Mouse (Mus musculus) embryo, embryonic 11 days (tissue): Measurements from ENCODE around the gene Cnnm2.

ENCODE experiments used
- DNase-seq: peaks from one replicate; pipeline ENCODE4 v3.0.0-alpha.2; 2015

The Cnnm2 gene

DNA sequence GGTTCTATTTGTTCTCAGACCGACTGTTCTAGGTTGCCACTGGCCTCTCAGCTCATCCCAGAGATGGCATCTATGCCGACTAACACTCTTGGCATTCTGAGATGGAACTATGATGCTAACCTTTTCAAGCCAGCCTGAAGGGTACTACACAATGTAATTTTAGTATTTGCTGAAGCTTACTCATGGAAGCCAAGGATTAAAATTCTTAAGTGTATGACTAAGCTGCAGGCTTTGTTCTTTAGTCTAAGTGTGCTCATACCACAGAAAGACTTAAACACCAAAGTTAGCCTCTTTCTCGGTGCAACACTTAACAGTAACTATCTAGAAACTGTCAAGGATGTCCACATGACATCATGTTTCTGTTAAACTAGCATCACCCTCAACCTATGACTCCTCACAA, 131.5 kb downstream of the Cnnm2 start:
- no peak for DNase-seq

DNA sequence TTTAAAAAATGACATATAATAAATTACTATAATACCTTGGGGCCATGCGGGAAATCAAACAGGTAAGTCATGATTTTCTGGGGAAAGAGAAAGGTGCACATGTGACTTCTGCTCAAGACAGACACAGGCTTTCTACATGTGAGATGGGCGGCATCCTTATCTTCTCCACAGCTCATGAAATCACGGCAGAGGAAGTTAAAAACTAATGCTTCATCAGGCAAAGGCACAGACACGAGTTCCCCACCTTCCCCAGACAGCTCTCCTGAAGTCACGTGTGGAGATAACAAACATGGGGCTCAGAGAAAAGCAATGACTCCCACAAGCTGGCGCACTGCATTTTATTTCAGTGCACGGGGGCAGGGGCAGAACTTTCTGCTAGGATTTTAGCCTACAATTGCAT, 132.1 kb downstream of the Cnnm2 start:
- DNase-seq, result no peak

DNA sequence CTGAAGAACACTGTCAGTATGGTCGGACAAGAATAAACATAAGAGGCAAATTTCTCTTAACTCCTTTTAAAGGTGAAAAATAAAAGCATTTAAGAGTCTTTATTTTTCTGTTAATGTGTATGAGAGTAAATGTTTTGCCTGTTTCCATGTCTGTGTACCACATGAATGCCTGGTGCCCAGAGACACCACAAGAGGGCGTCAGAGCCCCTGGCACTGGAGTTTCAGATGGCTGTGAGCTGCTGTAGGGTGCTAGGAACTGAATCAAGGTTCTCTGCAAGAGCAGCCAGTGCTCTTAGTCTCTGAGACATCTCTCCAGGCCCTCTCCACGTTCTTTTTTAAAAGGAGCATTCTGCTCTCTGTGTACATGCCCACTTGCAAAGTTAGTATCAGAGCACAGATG, 135.7 kb downstream of the Cnnm2 start:
- no peak for DNase-seq

DNA sequence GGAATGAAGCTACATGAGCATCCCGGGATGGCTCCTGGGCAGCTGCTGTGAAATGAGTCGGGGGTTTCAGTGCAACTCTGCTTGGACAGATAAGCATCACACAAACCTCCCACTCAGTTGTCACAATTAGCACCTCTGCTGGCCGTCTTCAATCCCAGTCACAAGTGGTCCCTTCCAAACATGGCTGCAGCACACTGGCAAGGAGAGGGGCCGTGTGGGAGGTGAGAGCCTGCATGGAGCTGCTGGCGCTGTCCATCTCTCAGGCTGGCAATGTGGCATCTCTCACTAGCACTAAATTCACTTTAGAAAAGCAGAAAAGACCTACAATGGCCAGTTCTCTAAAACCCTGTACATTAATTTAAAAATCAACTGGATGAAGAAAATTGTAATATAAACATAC, 136.8 kb downstream of the Cnnm2 start:
- no peak for DNase-seq

DNA sequence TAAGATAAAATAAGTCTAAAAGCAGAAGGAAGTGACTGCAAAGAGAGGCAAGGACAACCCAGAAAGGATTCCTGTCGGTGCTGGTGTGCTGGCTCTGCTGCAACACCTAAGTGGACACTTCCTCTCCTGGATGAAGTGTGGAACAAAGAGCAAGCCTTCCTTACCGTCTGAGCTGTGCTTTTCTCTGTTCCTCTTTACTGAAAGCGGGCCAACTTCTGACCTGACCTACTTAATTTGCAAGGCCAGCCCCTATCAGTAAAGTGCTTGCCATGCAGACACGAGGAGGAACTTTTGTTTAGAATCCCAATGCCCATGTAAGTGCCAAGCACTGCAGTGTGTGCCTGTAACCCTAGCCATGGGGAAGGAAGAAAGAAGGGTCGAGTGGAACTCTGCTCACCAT, 137.9 kb downstream of the Cnnm2 start:
- no peak for DNase-seq

DNA sequence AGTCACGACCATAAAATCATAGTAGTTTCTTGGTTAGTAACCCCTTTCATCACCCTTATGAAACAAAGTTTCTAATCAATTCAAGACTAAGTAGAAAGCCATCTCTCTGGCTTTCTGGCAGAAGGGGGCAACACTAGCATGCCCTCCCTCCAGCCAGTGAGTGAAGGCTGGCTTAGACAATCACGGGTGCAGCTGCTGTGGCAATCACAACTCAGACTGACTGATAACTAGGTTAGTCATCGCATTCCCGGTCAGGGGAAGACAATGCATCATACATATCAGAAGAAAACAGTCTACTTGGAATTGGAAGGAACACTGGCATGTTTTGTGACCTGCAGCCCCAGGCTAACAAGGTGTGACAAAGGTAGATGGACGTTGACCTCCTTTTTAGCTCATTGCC, 138.5 kb downstream of the Cnnm2 start:
- no peak for DNase-seq

DNA sequence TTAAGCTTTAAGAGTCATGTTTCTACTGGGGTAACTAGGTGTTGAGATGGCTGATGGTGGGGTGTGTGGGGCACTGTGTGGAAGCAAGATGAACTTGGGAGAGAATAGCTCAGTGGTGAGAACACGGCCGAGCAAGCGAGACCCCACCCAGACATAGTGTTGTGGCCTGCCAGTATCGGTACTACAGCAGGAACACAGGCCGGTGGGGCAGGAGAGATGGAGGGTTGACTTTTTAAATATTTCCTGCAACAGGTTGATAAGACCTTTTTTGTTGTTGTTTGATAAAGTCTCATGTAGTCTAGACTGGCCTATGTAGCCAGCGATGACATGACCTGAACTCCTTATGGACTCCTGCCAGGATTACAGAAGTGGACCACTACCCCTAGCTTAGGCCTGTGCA, 139.4 kb downstream of the Cnnm2 start:
- DNase-seq, result no peak

DNA sequence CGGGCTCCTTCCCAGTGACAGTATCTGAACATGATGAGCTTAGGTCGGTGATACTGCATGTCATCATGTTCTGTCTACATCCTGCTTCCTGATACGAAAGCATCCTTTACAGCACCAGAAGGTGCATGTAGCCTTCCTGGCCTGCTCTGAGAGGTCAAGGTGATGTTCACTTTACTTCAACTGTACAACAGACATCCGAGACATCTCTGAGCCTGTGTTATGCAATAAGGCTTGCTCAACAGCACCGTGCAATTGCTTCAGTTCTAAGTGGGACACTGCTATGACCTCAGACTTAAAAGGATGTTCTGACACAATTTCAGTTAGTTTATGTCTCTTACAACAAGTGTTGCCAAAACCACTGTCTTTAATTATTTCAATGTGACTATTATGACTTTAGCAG, 139.9 kb downstream of the Cnnm2 start:
- DNase-seq, result no peak

DNA sequence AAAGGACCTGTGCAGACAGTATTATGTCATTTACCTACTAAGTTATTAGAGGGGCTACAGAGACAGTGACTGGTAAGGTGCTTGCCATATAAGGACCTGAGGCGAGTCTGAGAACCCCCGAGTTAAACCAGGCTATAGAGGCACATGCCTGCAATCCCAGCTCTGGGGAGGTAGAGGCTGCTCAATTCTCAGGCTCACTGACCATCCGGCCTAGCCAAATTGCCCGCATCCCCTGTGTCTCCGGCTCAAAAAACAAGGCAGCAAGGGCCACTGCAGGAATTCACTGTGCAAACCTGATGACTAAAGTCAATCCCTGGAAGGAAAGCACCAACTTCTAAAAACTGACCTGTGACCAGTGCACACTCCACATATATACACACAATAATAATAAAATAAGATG, 142.0 kb downstream of the Cnnm2 start:
- DNase-seq, result no peak

DNA sequence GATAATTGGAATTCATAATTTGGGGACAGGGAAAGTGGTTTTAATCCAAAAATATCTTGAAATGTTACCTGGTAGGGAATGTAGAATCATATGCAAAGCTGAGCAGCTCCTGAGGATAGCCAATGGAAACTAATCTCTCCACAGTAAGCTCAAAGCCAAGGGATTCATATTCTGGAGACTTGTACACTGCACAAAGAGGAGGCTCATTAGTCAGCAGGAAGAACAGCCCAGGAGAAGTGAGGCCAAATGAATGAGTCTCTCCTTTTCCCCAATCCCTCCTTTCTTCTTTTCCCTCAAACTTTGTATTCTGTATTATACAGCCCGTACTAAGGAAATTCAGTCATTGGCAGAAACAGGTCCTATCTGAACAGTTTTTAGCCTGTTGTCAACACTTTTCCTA, 143.5 kb downstream of the Cnnm2 start:
- no peak for DNase-seq

DNA sequence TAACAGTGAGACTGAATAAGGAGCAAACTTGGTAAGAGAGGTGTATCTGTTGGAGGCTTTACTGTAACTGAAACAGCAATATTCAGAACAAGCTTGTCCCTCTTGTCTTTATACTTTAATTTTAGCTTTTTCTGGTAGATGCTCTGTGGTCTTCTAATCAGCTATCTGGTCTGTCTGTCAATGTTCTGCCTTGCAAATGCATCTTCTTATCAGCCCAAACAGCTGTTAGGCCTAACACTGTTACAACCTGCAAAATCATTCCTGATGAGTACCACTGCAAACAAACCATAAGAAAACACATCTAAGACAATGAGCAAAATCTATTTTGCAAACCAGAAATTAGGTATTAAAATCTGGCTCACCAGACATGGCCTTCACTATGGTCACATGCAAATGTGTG, 144.0 kb downstream of the Cnnm2 start:
- DNase-seq, result no peak

DNA sequence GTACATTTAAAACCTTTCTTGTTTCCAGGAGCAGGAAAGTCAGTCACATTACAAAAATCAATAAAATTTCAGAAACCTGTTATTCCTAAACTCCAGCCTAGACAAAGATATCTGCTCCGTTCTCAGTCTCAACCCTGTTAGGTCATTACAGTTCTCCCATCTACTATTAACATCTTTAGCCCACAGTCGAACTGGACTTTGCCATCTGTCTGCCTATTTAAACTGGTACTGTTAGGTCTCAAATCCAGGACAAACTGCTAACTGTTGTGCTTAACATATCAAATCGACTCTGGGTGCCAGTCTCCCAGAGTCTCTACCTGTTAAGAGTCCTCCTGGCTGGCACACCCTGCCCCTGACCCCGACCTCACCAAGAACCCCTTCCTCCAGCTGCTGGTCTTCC, 144.6 kb downstream of the Cnnm2 start:
- no peak for DNase-seq

DNA sequence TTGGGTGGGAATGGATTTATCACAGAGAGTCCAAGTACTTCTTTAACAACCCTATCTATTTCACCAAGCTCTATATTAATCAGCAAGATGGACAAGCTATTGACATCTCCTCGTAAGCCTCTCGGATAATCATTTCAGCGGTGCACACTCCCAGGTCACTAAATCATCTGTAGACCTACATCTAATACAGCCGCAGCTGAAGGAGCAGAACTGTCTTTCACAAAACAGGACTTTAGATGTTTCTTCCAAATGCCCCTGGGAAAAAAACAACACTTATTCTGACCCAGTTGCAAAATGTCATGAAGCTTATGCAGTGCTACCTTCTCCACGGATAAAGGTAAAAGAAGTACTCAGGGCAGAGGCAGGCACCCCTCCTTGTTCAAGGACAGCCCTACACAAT, 146.8 kb downstream of the Cnnm2 start:
- no peak for DNase-seq

DNA sequence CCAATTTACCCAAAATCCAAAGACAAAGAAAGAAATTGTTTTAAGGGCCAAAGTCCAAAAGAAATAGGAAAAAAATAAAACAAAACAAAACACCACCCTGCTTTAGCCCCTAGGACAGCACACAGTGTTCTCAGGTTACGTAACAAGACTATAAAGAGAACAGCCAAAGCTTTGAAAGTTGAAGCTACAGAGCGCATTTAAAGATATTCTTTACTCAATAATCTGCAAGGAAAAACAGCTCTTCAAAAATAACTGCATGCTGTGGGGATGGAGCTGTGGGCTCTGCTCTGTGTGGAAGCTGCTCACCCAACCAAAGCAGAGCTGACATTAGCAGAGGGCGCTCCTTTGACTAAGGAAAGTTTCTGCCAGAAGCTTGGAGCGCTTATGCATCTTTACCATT, 147.6 kb downstream of the Cnnm2 start:
- no peak for DNase-seq

DNA sequence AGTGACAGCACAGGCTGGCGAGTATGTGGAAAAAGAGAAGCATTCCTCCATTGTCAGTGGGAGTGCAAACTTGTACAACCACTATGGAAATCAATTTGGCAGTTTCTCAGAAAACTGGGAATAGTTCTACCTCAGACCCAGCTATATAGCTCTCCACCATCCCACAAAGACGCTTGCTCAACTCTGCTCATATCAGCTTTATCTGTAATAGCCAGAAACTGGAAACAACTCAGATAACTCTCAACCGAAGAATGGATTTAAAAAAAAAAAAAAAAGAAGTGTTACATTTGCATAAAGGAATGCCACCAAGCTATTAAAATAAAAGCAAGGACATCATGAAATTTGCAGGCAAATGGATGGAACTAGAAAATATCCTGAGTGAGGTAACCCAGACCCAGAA, 150.1 kb downstream of the Cnnm2 start:
- no peak for DNase-seq

DNA sequence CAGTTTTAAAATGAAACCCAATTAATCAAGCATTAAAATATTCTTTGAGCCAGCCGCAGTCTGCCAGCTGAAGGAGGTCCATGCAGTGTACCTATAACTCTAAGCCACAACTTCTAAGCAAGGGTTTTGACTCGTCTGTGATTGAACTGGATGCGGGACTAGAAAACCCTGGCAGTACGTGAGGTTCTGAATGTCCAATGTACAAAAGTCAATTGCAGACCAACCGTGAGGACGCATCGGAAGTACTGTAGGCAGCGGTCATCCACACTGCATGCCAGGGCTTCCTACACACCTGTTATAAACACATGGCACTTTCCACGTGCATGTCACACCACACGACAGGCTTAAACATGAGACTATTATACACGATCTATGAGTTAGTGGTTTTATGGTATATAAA, 152.2 kb downstream of the Cnnm2 start:
- no peak for DNase-seq

DNA sequence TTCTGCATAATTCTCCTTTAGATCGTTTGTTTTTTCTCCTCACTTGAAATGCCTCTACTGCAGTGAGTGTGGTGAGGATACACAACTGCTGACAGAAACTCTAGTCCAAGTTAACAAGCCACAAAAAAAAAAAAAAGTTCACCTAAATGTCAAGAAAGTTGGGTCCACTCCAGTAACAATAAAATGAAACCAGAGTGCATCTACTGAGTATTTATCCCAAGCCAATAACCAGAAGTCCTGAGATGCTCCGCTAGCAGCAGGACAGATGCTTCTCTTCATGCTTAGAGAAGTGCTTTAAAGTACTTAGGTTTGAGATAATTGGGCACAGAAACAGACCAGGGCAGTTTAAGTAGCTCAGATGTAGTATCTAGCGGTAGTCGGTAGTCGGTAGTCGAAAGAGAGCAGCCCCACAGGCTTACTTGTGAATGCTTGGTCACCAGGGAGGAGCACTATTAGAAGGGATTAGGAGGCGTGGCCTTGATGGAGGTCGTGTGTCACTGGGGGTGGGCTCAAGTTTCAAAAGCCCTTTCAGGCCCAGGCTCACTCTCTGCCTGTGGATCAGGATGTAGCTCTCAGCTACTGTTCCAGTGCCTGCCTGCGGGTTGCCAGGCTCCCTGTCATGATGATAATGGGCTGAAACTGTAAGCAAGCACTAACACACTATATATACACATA, 154.1 kb downstream of the Cnnm2 start:
- peak; percentile 25 for DNase-seq

DNA sequence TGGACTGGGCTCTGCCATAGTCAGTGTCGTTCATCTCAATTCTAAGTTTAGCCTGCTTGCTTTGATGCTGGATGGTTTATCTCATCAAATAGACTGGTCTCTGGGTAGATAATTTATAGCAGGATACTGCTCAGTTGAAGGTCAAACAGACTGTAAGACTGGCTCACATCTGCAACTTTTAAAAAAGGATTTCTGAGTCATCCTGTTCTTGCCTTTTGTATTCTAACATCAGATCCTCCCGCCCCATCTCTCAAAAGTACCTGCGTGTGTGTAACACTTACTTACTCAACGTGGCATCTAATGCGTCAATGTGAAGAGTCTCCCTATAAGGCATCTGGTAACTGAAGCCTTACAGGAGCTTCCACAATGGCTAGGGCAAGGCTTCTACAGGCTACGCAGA, 159.2 kb downstream of the Cnnm2 start:
- no peak for DNase-seq

DNA sequence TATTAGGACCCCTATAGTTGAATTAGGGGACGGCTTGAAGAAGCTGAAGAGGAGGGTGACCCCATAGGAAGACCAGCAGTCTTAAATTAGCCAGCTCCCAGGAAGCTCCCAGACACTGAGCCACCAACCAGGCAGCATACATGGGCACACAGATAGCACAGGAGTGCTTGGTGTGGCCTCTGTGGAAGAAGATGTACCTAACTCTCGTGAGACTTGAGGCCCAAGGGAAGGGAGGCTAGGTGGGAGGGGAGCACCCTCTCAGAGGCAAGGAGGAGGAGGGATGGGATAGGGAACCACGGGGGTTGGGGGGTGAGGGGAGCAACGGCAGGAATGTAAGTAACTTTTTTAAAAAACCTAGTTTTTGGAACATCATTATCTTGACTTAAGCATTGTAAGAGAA, 165.0 kb downstream of the Cnnm2 start:
- DNase-seq, result no peak

DNA sequence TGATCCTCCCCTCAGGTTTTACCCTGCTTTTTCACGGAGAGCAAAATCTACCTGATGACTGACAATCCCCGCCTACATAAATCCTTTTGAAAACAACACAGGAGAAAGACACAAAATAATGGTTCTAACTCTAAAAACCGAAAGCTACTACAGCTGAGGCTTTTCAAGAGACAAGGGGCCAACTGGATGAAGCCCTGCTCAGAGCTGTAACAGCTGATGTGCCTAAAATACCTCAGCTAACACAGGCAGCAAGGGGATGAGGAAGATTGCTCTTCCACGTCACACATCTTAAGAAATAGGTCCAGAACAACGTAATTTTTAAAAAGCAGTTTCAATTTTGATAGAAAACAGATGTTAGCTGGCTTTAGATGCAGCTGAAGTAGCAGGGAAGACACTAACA, 165.6 kb downstream of the Cnnm2 start:
- no peak for DNase-seq

DNA sequence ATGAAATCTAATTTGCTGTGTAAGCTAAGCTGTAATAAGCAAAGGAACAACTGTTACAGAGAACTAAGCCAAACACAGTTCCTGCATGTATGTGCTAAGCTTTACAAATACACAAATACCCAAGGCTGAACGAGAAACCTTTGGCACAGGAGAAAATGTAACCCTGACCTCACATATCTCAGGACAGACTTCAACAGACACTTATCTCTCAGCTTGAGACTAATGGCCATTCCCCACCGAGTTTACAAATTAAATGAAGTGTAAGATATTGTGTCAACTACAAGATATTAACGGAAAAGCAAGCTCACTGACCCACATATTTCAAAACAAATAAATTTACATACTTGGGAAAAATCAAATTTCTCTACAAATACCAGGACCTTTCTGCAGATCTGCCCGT, 166.7 kb downstream of the Cnnm2 start:
- no peak for DNase-seq

DNA sequence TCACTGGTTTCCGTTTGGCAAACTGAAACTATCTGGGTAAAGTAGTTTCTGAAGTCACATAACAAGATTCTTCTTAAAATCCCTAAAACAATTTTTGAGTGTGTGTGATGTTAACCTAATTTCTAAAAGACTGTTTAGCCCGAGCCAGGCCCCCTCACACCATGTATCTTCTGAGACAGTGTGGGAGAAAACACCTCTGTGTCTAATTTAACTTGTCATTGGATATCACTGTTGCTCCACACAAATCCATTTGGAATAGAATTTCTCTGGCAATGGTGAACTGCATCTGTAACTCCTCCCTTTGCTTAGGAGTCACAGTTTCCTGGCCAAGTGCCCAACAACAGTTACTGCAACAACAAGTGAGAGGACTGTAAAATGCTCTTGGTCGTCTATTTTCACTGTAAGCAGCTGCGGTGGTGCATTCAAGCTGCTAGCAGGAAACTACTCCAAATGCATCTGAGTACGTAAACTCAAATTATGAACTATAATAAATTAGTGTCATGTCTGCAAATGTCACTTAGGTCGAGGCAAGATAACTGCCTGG, 167.7 kb downstream of the Cnnm2 start:
- peak; percentile 10 for DNase-seq
